Mouse (Mus musculus) spleen, adult 2 months (tissue): ENCODE measurements around the gene Ush2a.

Source experiments
- CTCF ChIP-seq: fragments of 200-500 bp; IDR thresholded peaks from 2 replicates; pipeline ENCODE4 v1.5.1; 2011; ENCODE audit warnings: mild to moderate bottlenecking, inconsistent platforms; ENCODE audit not compliant: insufficient read depth, insufficient read length, insufficient replicate concordance; ENCODE audit errors: extremely low read depth
- POLR2A ChIP-seq: fragments of 200-500 bp; IDR thresholded peaks from 2 replicates; pipeline ENCODE4 v1.6.1; 2011; ENCODE audit warnings: low read depth, low read length, inconsistent platforms

GRCm38 (mm10) chr1:188896906-188897551, 635.2 kb downstream of the Ush2a start:
- TF ChIP-seq CTCF = no peak
- no peak for TF ChIP-seq POLR2A
